Mouse (Mus musculus) WW6 (cell line): ENCODE measurements around the gene Nat8f7.
"Not testable (repeated sequence)": the region's sequence is repeated elsewhere in the genome, so short reads cannot be mapped to it uniquely, and the experiment has no call there.

ENCODE experiments used
- DNase-seq: peaks from one replicate; pipeline ENCODE4 v3.0.0-alpha.2; 2013; ENCODE audit warnings: low read depth, low spot score

Gene Nat8f7

GRCm38 (mm10) chr6:85713105-85713504 is at the start of gene Nat8f7:
Gene Nat8f7, minus strand, starts transcription at chr6:85713205.
- DNase-seq: not testable (repeated sequence)

- not testable (repeated sequence) for DNase-seq
These were observed 49.7 kb upstream of the Nat8f7 start for GRCm38 (mm10) chr6:85762678-85763077.

- not testable (repeated sequence) for DNase-seq
These were observed 42.8 kb upstream of the Nat8f7 start for GRCm38 (mm10) chr6:85755705-85756249.

GRCm38 (mm10) chr6:85709607-85710006 is 3.4 kb downstream of the Nat8f7 start:
- DNase-seq: not testable (repeated sequence)

GRCm38 (mm10) chr6:85709206-85709605 is 3.8 kb downstream of the Nat8f7 start:
- DNase-seq: not testable (repeated sequence)

- not testable (repeated sequence) for DNase-seq
These were observed 11.1 kb downstream of the Nat8f7 start for GRCm38 (mm10) chr6:85701943-85702342.
